Mouse (Mus musculus) kidney, postnatal 0 days (tissue): ENCODE results near the gene Itgal. TPM values are rescaled to one million over a fixed set of nuclear protein-coding genes. Genes with fewer than 3 reads are reported as not detected.
"Not testable (repeated sequence)": the region's sequence is repeated elsewhere in the genome, so short reads cannot be mapped to it uniquely, and the experiment has no call there.

Experiments
- ATAC-seq: fragments of 200-750 bp; cut with Nextera tagmentation; replicated peaks from 2 replicates; pipeline ENCODE4 v1.8.0; 2017; ENCODE audit warnings: low read depth, moderate number of reproducible peaks, moderate TSS enrichment, moderate library complexity; ENCODE audit not compliant: low FRiP score
- DNase-seq: peaks from one replicate; pipeline ENCODE4 v3.0.0-alpha.2; 2016; ENCODE audit warnings: low spot score
- H3K27ac ChIP-seq: fragments of 300-500 bp; sonication (generic); 2 replicates; pipeline ENCODE4 v1.5.1; 2014; ENCODE audit warnings: mild to moderate bottlenecking
- H3K27me3 ChIP-seq: fragments of 300-500 bp; sonication (generic); 2 replicates; pipeline ENCODE4 v1.6.1; 2014; ENCODE audit warnings: low read length, mixed read lengths; ENCODE audit not compliant: insufficient read depth
- H3K36me3 ChIP-seq: fragments of 300-500 bp; sonication (generic); 2 replicates; pipeline ENCODE4 v1.6.1; 2014; ENCODE audit warnings: low read length, mixed read lengths; ENCODE audit not compliant: insufficient read depth
- H3K4me1 ChIP-seq: fragments of 300-500 bp; sonication (generic); replicated peaks from 2 replicates; pipeline ENCODE4 v1.6.1; 2014; ENCODE audit warnings: antibody characterized with exemption, low read length, mixed read lengths; ENCODE audit not compliant: insufficient read depth
- H3K4me2 ChIP-seq: fragments of 300-500 bp; sonication (generic); 2 replicates; pipeline ENCODE4 v1.6.1; 2014; ENCODE audit warnings: mild to moderate bottlenecking, low read length, moderate library complexity, mixed read lengths
- H3K4me3 ChIP-seq: fragments of 300-500 bp; sonication (generic); replicated peaks from 2 replicates; pipeline ENCODE4 v1.5.1; 2014; ENCODE audit warnings: low read depth, low read length
- H3K9ac ChIP-seq: fragments of 300-500 bp; sonication (generic); 2 replicates; pipeline ENCODE4 v1.6.1; 2014; ENCODE audit warnings: low read depth, low read length
- H3K9me3 ChIP-seq: fragments of 300-500 bp; sonication (generic); replicated peaks from 2 replicates; pipeline ENCODE4 v1.6.1; 2016; ENCODE audit warnings: low read length, inconsistent platforms, mixed read lengths
- CTCF ChIP-seq: IDR thresholded peaks from 2 replicates; pipeline ENCODE4 v1.5.1; 2016; ENCODE audit warnings: antibody characterized with exemption, low read depth, mild to moderate bottlenecking, moderate library complexity
- WGBS: fragments of 180-500 bp; shearing (Covaris S2); extraction: QIAGEN DNeasy Blood & Tissue Kit; methylation state at CpG from one replicate; pipeline ENCODE4 v1.1.7; 2014; 5-methylcytosine and 5-hydroxymethylcytosine counted together
- polyA plus RNA-seq: library from polyadenylated mRNA; unstranded; fragments of >200 nt; fragmentation: Nextera tagmentation; extraction: Ambion mirVana; gene quantifications from 2 replicates; pipeline ENCODE4 v1.2.1, GENCODE M21; 2015

Itgal gene
- polyA plus RNA-seq, 1 experiment from 2014 or later = 0.93 TPM

- no peaks in the 10 kb centered on the region for H3K9me3 ChIP-seq
- H3K27me3 ChIP-seq = no peaks in the 10 kb centered on the region
- no peaks in the 10 kb centered on the region for H3K36me3 ChIP-seq
- H3K4me2 ChIP-seq = peak overlapping the region; percentile 75
- DNase-seq (no peak), ATAC-seq (peak; percentile 44)
- H3K27ac ChIP-seq = peak overlapping the region; percentile 10; the same call in 1 of the 2 replicates
- H3K4me3 ChIP-seq = peak overlapping the region; percentile 31
- under 1% methylated on average over 24 of the region's 24 CpGs for WGBS
- H3K4me1 ChIP-seq = peaks cover 6% of the 10 kb centered on the region; the same call in 1 of the 2 replicates
- peak overlapping the region; percentile 54 for H3K9ac ChIP-seq
- TF ChIP-seq CTCF = no peak
Measured at GRCm38 (mm10) chr7:127363475-127363921, 67.4 kb downstream of the Itgal start.

- no peak overlapping the region for H3K27ac ChIP-seq
- TF ChIP-seq CTCF = no peak
- DNase-seq (no peak), ATAC-seq (no peak)
- 63% methylated on average over 4 of the region's 4 CpGs for WGBS
- 0 out of 2 replicates have a peak overlapping the region, but pooled peaks have one; percentile 31 for H3K4me3 ChIP-seq
- H3K9ac ChIP-seq = no peak overlapping the region
- no peaks in the 10 kb centered on the region for H3K9me3 ChIP-seq
- H3K27me3 ChIP-seq = no peaks in the 10 kb centered on the region
- peak overlapping the region; percentile 75 for H3K4me2 ChIP-seq
- H3K36me3 ChIP-seq = no peaks in the 10 kb centered on the region
- H3K4me1 ChIP-seq = peaks cover 6% of the 10 kb centered on the region; the same call in 1 of the 2 replicates
Measured at GRCm38 (mm10) chr7:127364166-127364565, 68.1 kb downstream of the Itgal start.

GRCm38 (mm10) chr7:127366249-127366648 is 70.2 kb downstream of the Itgal start:
- Histone ChIP-seq H3K4me2 (no peak overlapping the region), H3K9ac (no peak overlapping the region), H3K9me3 (no peaks in the 10 kb centered on the region), H3K4me3 (no peak overlapping the region), H3K4me1 (peaks cover 6% of the 10 kb centered on the region; the same call in 1 of the 2 replicates), H3K36me3 (no peaks in the 10 kb centered on the region), H3K27ac (no peak overlapping the region), H3K27me3 (no peaks in the 10 kb centered on the region)
- 70% methylated on average over 3 of the region's 3 CpGs for WGBS
- ATAC-seq = no peak
- no peak for TF ChIP-seq CTCF
- no peak for DNase-seq

- no peak for DNase-seq
- H3K27me3 ChIP-seq = no peaks in the 10 kb centered on the region
- no peak overlapping the region for H3K4me2 ChIP-seq
- H3K9ac ChIP-seq = no peak overlapping the region
- ATAC-seq = no peak
- TF ChIP-seq CTCF = no peak
- H3K4me3 ChIP-seq = no peak overlapping the region
- no peaks in the 10 kb centered on the region for H3K36me3 ChIP-seq
- H3K4me1 ChIP-seq = no peaks in the 10 kb centered on the region
- H3K27ac ChIP-seq = no peak overlapping the region
- 84% methylated on average over 2 of the region's 2 CpGs for WGBS
- no peaks in the 10 kb centered on the region for H3K9me3 ChIP-seq
Measured at GRCm38 (mm10) chr7:127371213-127371612, 75.2 kb downstream of the Itgal start.

DNA sequence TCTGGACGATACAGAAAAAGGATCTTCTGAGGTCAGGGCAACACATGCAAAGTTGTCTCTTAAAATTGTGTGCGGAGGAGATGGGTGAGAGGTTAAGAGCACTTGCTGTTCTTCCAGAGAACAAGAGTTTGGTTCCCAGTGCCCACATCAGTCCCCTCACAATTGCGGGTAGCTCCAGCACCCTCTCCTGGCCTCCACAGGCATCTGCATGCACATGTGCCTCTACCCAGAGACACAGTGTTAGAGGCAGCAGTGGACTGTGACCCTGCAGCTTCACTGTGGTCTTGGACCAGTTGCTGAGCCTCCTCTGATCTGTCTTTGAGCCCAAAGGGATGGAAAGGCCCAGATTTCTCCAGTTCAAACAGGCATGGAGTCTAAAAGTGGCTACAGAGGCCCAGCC is 75.8 kb downstream of the Itgal start:
- not testable (repeated sequence) for H3K9me3 ChIP-seq, H3K4me2 ChIP-seq, ATAC-seq, H3K9ac ChIP-seq, H3K27ac ChIP-seq, H3K4me3 ChIP-seq, DNase-seq, H3K27me3 ChIP-seq, H3K4me1 ChIP-seq, H3K36me3 ChIP-seq
- peak; percentile 35; the same call in 1 of the 2 replicates for TF ChIP-seq CTCF
- WGBS = 88% methylated on average over 3 of the region's 3 CpGs

GRCm38 (mm10) chr7:127375271-127376245 is 79.5 kb downstream of the Itgal start, which contains the start of gene Zfp747:
TSS of gene Zfp747 (minus strand) at chr7:127376050.
- not testable (repeated sequence) for H3K4me1 ChIP-seq, H3K9me3 ChIP-seq, H3K27me3 ChIP-seq, H3K36me3 ChIP-seq
- Histone ChIP-seq H3K9ac (peak within 1 kb of the TSS; percentile 77), H3K27ac (peak within 1 kb of the TSS; percentile 76), H3K4me2 (peak within 1 kb of the TSS; percentile 69), H3K4me3 (peak within 1 kb of the TSS; percentile 64)
- TF ChIP-seq CTCF = peak; percentile 79
- 2% methylated on average over 48 of the region's 49 CpGs for WGBS
- ATAC-seq (peak; percentile 93), DNase-seq (peak; percentile 98)
